Mouse (Mus musculus) liver, postnatal 0 days (tissue): ENCODE measurements around the gene Rasgef1b.

Source experiments
- CTCF ChIP-seq: sonication (generic); IDR thresholded peaks from 2 replicates; pipeline ENCODE4 v1.5.1; 2016; ENCODE audit warnings: antibody characterized with exemption, low read depth
- EP300 ChIP-seq: IDR thresholded peaks from 2 replicates; pipeline ENCODE4 v1.6.1; 2016; ENCODE audit warnings: antibody characterized with exemption, low read depth, mild to moderate bottlenecking

DNA sequence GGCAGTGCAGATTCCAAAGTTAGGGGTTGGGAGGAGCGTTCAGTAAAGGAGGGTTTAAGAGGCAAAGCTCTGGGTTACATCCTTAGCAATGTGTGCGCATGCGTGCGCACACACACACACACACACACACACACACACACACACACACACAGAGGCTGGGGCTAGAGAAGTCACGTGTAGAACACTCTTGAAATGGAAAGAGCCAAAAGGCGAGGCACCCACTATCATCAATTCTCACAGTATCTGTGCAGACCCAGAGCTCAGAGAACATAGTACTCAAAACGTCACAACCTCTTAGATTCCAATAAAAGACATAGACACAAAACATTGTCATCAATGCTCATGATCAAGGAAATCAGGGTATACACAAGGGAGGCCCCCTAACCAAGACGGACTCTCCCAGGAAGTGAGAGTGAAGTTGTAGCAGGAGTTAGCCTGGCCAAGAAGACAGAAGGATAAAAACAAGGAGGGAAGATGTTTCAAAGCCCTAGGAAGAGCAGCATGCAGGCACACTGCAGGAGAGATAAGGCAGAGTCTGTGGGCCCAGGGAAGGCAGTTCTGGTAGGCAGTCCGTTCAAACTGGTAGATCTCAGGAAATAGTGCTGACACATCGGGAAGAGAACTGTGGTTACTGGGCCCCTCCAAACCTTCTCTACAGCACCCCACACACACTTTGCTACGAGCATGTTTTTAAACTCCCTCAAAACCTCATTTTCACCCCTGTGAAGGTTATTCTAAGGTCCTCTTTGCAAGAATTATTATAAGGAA lies 324.3 kb downstream of the Rasgef1b start:
- no peak for TF ChIP-seq CTCF
- no peak for TF ChIP-seq EP300
